Mouse (Mus musculus) spleen, postnatal 10 days (tissue): ENCODE measurements around the gene Ptpdc1.
A peak's percentile ranks its signal among the peaks of the same experiment; 100 is the strongest.

Experiments used
- DNase-seq, 2 experiments: peaks; one replicate each; pipeline ENCODE4 v3.0.0; 2021 to 2022; ENCODE audit warnings: low spot score in 2 of 2

The Ptpdc1 gene

GRCm38 (mm10) chr13:48655637-48656036 lies 30.2 kb upstream of the Ptpdc1 start:
- no peak for DNase-seq

- peak; percentile 40 to 77 for DNase-seq
These were observed 28.6 kb upstream of the Ptpdc1 start for GRCm38 (mm10) chr13:48653788-48654770.

GRCm38 (mm10) chr13:48651132-48652065 lies 25.9 kb upstream of the Ptpdc1 start:
- DNase-seq = no peak

DNA sequence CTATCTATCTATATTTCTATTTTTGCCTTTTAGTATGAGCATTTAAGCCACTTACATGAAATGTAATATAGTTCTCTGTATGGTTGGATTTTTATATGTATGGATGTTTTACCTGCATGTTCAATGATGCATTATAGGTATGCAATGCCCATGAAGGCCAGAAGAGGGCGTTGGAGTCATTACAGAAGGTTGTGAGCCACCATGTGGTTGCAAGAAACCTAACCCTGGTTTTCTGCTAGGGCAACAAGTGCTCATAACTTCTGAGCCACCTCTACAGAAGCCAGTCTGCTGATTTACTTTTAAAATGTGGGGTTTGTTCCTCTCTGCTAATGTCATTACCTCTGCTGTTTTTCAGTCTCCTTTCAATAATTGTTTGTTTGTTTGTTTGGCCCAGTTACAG lies 25.2 kb upstream of the Ptpdc1 start:
- peak in 1 of 2 experiments; percentile 42 for DNase-seq

DNA sequence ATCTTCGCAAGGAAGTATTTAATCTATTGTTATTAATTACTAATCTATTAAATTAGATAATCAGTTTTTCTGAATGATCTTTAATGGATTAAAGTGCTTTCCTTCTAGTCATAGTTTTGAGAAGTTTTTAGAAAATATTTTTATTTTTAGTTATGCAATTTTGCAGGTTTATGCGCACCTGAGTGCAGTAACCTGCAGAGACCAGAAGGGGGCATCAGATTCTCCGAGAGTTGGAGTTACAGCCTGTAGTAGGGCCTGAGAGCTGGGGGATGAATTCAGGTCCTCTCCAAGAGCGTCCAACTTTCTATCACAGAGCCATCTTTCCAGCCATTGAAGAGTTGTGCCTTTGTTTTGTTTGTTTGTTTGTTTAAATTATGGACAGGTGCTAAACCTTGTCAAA lies 21.2 kb upstream of the Ptpdc1 start:
- no peak for DNase-seq

DNA sequence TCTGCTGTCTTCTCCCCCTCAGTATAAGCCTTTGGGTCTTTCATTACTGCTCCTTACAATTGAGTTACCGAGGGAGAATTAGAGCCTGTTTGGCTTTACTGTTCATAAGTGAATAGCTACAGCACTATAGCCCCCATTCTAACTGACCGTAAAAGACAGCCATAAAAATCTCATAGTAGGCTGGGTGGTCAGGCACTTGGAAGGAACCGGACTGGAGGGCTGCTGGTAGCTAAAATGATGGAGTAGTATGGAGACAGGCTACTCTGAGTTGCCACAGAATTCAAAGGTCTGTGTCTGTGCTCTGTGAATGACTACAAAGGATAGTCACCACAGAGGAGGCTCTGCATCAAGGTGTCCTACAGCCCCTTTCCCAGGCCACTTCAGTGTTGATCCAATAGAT lies 18.5 kb upstream of the Ptpdc1 start:
- DNase-seq = no peak

DNA sequence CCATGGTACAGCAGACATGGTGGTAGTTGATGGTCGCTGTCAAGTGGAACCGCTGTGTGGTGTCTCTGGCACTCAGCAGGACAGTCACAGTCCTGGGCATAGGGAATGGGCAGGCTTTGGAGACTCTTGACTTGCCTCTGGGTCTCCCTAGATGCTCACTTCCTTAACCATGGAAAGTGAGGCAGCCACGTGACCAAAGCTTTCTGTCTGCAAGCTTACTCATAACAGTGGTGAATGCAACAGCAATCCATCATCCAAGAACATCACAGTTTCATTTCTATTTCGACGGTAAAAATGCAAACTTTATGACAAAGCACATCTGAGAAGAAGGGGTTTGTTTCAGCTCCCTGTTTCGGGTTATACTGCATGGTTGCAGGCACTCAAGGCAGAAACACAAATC lies 17.6 kb upstream of the Ptpdc1 start:
- DNase-seq = no peak

GRCm38 (mm10) chr13:48639570-48639969 lies 14.1 kb upstream of the Ptpdc1 start:
- peak in 1 of 2 experiments; percentile 51 for DNase-seq

DNA sequence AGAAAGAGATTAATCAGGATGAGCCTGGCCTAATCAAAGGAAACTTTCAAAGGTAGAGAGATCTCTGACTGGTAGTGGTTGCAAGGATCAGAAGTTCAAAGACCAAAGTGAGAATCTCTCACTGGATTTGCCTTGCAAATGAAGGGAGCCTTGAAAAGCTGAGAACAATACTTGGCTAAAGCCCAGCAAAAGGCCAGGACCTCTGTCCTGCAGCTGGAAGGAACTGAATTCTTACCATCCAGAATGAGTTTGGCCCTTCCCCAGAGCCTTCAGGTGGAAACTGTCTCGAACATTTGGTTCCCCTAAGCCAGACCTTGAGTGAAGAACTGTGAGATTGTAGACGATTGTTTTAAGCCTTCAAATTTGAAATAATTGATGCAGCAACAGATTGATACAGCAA lies 12.2 kb upstream of the Ptpdc1 start:
- DNase-seq = no peak

DNA sequence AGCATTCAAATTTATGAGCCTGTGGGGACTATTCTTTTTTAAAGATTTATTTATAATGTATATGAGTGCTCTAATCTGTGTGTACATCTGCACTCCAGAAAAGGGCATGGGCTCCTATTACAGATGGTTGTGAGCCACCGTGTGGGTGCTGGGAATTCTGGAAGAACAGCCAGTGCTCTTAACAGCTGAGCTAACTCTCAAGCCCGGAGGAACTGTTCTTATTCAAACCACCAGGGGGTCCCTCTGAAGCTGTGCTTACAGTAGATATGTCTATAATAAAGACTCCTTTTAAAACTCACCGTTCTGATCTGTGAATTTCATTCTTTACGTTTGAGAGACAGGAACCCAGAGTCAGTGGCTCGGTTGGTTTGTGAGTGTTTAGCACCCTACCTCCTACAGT lies 6.2 kb upstream of the Ptpdc1 start:
- DNase-seq = no peak

- no peak for DNase-seq
These were observed 481 bp downstream of the Ptpdc1 start for GRCm38 (mm10) chr13:48624968-48625398.

DNA sequence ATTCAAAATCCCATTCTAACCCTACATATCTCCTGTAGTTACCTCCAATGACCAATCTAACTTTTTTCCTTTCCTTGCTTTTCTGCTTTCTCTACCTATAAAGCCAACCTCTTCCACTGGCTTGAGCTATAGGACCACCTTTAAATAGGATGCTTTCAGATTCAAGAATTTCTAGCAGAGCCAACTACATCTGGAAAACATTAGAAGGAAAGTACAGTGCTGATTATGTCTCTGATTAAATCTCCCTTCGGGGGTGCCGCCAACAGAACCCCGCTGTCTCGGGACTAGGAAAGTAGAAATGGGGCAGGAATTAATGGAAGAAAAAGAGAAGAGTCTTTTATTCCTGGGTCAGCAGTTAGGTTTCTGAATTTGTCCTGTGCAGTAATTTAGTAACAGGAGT lies 6.6 kb downstream of the Ptpdc1 start:
- DNase-seq = no peak

DNA sequence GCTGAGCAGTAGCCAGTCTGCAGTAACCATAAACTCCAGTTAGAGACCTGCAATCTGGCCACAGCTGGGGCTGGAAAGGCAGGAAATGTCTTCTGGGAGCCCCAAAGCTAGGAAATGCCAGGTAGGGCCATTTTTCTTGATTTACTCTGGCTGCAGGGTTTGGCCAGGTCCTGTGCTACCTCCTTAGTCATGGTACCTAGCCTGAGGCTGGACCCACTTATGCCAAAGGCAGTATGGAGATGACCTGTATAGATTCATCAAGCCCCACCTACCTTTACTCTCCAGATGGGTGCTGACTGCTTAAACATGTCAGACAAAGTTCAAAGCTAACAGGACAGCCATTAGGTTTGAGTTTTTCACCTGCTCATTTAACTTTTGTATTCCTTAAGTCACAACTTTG lies 7.7 kb downstream of the Ptpdc1 start:
- DNase-seq = no peak

DNA sequence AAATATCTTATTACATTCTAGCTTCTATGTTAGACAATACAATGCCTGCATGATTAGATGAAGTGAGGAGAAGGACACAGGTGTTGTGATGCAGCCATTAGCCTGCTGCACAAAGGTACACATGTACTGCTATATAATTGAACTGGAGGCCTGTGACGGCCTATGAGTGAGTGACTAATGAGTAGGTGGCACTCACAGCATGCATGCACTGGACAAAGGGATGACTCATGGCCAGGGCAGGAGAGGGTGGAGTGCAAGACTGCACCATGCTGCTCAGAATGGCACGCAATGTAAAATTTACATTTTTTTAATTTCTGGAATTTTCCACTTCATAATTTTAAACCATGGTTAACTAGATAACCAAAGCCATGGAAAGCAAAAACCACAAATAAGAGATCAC lies 10.9 kb downstream of the Ptpdc1 start:
- no peak for DNase-seq

DNA sequence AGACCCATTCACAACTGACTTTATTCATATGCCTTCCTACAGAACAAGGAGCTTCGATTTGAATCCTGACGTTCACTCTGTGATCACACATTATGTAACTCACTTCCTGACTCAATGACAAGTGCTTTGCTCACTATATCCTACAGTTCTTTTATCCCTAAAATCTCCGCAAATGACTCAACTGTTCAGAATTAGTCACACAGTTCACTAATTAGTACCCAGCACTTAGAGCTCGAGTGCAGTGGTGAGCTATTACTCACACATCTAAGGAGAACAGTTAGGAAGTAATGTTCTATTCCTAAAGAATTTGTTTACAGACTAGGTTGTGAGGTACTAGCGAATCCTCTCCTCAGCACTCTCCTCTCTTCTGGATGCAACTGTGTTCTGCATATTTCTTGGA lies 16.4 kb downstream of the Ptpdc1 start:
- DNase-seq = no peak

DNA sequence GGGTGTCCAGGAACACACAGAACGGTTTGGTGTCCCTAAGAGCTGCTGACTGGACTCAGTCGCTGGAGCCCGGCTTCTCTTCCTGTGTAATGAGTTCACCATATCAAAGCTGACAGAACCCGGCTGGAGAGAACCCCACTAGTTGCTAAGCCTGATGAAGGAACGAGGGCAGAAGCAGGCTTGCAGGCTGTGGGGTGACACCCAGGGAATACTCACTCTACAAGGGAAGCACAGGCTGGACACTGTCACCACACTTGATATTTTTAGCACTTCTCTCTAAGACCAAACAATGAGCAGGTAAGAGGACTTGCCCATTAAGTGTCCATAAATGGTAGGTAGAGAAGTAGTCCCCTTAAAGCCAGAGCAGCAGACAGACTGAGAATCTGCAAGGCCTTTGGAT lies 20.9 kb downstream of the Ptpdc1 start:
- DNase-seq = no peak

DNA sequence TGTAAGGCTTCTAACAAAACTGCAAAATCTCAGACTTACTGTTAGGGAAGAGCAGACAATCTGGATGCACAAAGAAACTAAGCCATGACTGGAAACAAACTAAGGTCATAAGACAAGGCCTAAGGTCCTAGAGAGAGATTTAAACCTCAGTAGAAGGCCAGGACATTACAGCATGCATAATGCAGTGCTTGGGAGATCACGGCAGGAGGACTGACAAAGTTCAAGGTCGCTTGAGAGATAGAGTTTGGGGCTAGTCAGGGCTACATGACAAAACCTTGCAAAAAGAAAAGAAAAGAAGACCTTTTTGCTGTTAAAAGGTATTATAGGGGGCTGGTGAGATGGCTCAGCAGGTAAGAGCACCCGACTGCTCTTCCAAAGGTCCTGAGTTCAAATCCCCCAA lies 22.2 kb downstream of the Ptpdc1 start:
- DNase-seq = no peak

GRCm38 (mm10) chr13:48594605-48595004 lies 30.9 kb downstream of the Ptpdc1 start:
- DNase-seq = no peak

DNA sequence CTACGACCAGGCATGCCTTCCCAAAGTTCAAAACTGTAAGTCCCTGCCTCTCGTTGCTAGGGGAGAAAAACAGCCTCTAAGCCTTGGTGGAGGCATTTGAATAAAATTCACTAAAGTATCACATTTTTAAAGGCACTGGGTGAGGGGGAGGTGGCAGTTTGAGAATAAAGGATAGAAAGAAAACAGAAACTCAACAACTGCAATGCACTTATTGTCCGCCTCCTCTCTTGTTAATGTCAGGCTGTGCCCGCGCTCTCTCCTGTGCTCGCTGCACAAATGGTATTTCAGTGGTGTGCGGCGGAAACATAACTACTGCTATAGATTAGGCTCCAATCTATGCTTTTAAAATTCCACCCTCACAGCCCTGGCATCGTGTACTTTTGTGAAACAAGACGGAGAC lies 31.4 kb downstream of the Ptpdc1 start:
- no peak for DNase-seq

- DNase-seq = no peak
These were observed 32.3 kb downstream of the Ptpdc1 start for GRCm38 (mm10) chr13:48593181-48593580.

DNA sequence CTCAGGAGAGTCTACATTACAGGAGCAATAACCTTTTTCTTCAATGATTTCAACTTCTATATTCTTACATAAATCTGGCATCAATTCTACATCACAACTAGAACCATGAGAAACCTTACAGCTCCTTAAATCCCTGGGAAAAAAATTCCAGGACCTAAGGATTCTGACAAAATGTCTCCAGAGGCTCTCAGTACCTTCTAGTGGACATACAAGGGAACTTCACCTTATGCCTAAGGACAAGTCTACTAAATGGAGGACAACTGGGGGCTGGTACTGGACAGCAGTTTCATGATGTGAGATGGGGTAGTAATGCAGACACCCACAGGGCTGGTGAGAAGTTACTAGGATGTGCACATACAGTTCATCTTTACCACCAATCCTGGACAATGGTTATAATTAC lies 34.7 kb downstream of the Ptpdc1 start:
- DNase-seq = no peak

GRCm38 (mm10) chr13:48587354-48587753 lies 38.1 kb downstream of the Ptpdc1 start:
- DNase-seq = no peak
